Mouse (Mus musculus) liver, embryonic 14.5 days (tissue): ENCODE measurements around the gene Slc22a13.

ENCODE experiments used
- CTCF ChIP-seq: IDR thresholded peaks from 2 replicates; pipeline ENCODE4 v1.5.1; 2016; ENCODE audit warnings: antibody characterized with exemption, low read depth, control low read depth
- EP300 ChIP-seq: IDR thresholded peaks from 2 replicates; pipeline ENCODE4 v1.6.1; 2016; ENCODE audit warnings: antibody characterized with exemption, low read depth

DNA sequence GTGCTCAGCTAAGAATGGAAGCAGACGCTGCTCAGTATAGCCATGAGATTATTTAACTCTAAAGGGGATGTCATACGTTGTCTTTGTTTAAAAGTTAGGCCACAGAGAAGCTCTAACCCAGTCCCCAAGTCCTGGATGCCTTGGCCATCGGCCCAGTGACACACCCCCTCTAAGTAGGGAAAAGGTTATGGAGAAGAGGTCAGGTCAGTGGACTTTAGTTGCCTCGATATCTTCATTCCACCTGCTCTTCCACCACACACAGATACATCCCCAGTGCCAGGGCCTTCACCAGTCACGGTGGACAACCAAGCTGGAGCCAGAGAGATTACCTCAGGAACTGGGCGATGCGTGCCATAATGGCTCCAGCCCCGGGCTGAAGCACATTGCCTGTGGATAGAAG lies 53.5 kb downstream of the Slc22a13 start:
- TF ChIP-seq CTCF = no peak
- no peak for TF ChIP-seq EP300
